ENCODE assay signal across 16 mouse cellular contexts in the genomic region with DNA sequence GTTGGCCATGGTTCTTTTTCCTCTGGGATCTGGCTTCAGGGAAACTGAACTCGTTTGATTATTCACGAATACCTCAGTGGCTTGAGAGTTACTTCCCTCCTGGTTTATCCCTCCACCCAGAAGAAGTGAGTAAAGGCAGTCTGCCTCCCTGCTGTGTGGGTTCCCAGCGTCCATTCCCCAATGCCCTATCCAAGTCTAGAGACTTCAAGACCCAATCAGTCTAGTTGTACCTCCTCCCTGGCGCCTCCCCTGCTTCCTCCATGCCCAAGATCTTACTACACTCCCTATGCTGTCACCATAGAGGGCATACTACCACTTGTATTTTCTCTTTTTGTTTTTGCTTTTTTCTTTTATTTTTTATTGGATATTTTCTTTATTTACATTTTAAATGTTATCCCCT.
DNase-seq lines count a peak whose midpoint lies in the region; ATAC-seq and TF ChIP-seq lines count a peak whose summit lies in the region.
"Had no signal": no experiment of that assay in that cellular context is flagged by ENCODE, and none has a peak within 500 bp of the region (broad histone marks: within the 10 kb centered on the region; RNA-seq: fewer than 3 reads in every experiment).

No protein-coding gene starts in this region.

- H3K9me3 ChIP-seq in heart, embryonic 10.5 days, result no peaks in the 10 kb centered on the region
- H3K9me3 ChIP-seq in kidney, embryonic 16.5 days (ENCODE audit: low read length), result no peaks in the 10 kb centered on the region
- H3K9me3 ChIP-seq: embryonic facial prominence, embryonic 12.5 days; limb, embryonic 15.5 days; midbrain, embryonic 13.5 days; neural tube, embryonic 15.5 days had no signal

- H3K27ac ChIP-seq in heart, embryonic 10.5 days, result peak overlapping the region; percentile 10; the same call in 1 of the 2 replicates
- H3K27ac ChIP-seq in kidney, embryonic 16.5 days (ENCODE audit: low read length), result peak overlapping the region; percentile 20; the same call in 1 of the 2 replicates
- H3K27ac ChIP-seq in spleen, adult 2 months (ENCODE audit: insufficient read depth, low read length), result peak overlapping the region; percentile 13; the same call in 1 of the 2 replicates
- H3K27ac ChIP-seq in thymus, adult 2 months (ENCODE audit: control insufficient read depth, insufficient read depth, low read length), result no peak overlapping the region
- H3K27ac ChIP-seq: embryonic facial prominence, embryonic 12.5 days; limb, embryonic 15.5 days; midbrain, embryonic 13.5 days; neural tube, embryonic 15.5 days had no signal

- no peak overlapping the region for H3K4me3 ChIP-seq in heart, embryonic 10.5 days
- H3K4me3 ChIP-seq in kidney, embryonic 16.5 days (ENCODE audit: low read length), result no peak overlapping the region
- no peak overlapping the region for H3K4me3 ChIP-seq in spleen, adult 2 months (ENCODE audit: extremely low read depth, insufficient read depth, insufficient read length)
- H3K4me3 ChIP-seq in thymus, adult 2 months (ENCODE audit: control insufficient read depth, insufficient read depth, low read length), result no peak overlapping the region
- H3K4me3 ChIP-seq: embryonic facial prominence, embryonic 12.5 days; limb, embryonic 15.5 days; midbrain, embryonic 13.5 days; myocyte; neural tube, embryonic 15.5 days had no signal

- H3K27me3 ChIP-seq in heart, embryonic 10.5 days (ENCODE audit: insufficient read depth, poor library complexity, severe bottlenecking), result no peaks in the 10 kb centered on the region
- H3K27me3 ChIP-seq in kidney, embryonic 16.5 days (ENCODE audit: insufficient read depth, low read length), result no peaks in the 10 kb centered on the region
- H3K27me3 ChIP-seq in spleen, adult 2 months (ENCODE audit: control insufficient read depth, insufficient read depth, low read length), result no peaks in the 10 kb centered on the region
- H3K27me3 ChIP-seq in thymus, adult 2 months (ENCODE audit: control insufficient read depth, insufficient read depth, low read length), result no peaks in the 10 kb centered on the region
- H3K27me3 ChIP-seq: embryonic facial prominence, embryonic 12.5 days; limb, embryonic 15.5 days; midbrain, embryonic 13.5 days; neural tube, embryonic 15.5 days had no signal

- no peak for TF ChIP-seq CTCF in spleen, adult 2 months (IDR thresholded peaks at IDR 0.05; ENCODE audit: extremely low read depth, insufficient read depth, insufficient read length, insufficient replicate concordance)
- no peak for TF ChIP-seq CTCF in thymus, adult 2 months (IDR thresholded peaks at IDR 0.05; ENCODE audit: borderline replicate concordance, control insufficient read depth, extremely low read depth, insufficient read depth, low read length, poor library complexity)

- no peak for DNase-seq in heart, embryonic 10.5 days (ENCODE audit: low spot score)
- DNase-seq in heart, adult 11 months, result no peak
- DNase-seq in kidney, postnatal 25 days, result no peak
- DNase-seq in spleen, adult 2 months (ENCODE audit: low read depth in 1 of 2, low spot score in 2 of 2), result no peak
- DNase-seq in spleen, adult 12 weeks (ENCODE audit: low spot score), result no peak
- DNase-seq in thymus, adult 2 months, result no peak
- DNase-seq: adrenal gland, postnatal 10 days; cerebellum, adult 18-20 months; cerebellum, postnatal 36 days; layer of hippocampus, postnatal 36 days had no signal

- H3K36me3 ChIP-seq in heart, embryonic 10.5 days, result 0 out of 2 replicates have a peak, but pooled peaks cover 8% of the 10 kb centered on the region
- no peaks in the 10 kb centered on the region for H3K36me3 ChIP-seq in kidney, embryonic 16.5 days (ENCODE audit: insufficient read depth, low read length)
- no peaks in the 10 kb centered on the region for H3K36me3 ChIP-seq in spleen, adult 2 months (ENCODE audit: control insufficient read depth, insufficient read depth, low read length)
- no peaks in the 10 kb centered on the region for H3K36me3 ChIP-seq in thymus, adult 2 months (ENCODE audit: control insufficient read depth, insufficient read depth, low read length)
- H3K36me3 ChIP-seq: embryonic facial prominence, embryonic 12.5 days; limb, embryonic 15.5 days; midbrain, embryonic 13.5 days; neural tube, embryonic 15.5 days had no signal

- ATAC-seq in kidney, embryonic 16.5 days (ENCODE audit: low FRiP score, low TSS enrichment), result no peak
- ATAC-seq: midbrain, embryonic 13.5 days had no signal

- H3K4me1 ChIP-seq in heart, embryonic 10.5 days, result peaks cover 17% of the 10 kb centered on the region
- no peaks in the 10 kb centered on the region for H3K4me1 ChIP-seq in kidney, embryonic 16.5 days (ENCODE audit: insufficient read depth, low read length)
- peaks cover 6% of the 10 kb centered on the region; the same call in 1 of the 2 replicates for H3K4me1 ChIP-seq in spleen, adult 2 months (ENCODE audit: control insufficient read depth, insufficient read depth, insufficient read length)
- peaks cover 7% of the 10 kb centered on the region for H3K4me1 ChIP-seq in thymus, adult 2 months (replicated peaks; ENCODE audit: control insufficient read depth, insufficient read depth, low read length)
- H3K4me1 ChIP-seq: embryonic facial prominence, embryonic 12.5 days; limb, embryonic 15.5 days; neural tube, embryonic 15.5 days had no signal

- no peak overlapping the region for H3K9ac ChIP-seq in kidney, embryonic 16.5 days (replicated peaks; ENCODE audit: low read length)
- H3K9ac ChIP-seq: embryonic facial prominence, embryonic 12.5 days; limb, embryonic 15.5 days; midbrain, embryonic 13.5 days; neural tube, embryonic 15.5 days had no signal

- WGBS in heart, embryonic 10.5 days, result 46% methylated on average over 4 of the region's 4 CpGs
- 65% methylated on average over 4 of the region's 4 CpGs for WGBS in kidney, embryonic 16.5 days
- WGBS in spleen, adult 2 months, result 59% methylated on average over 4 of the region's 4 CpGs
- WGBS in thymus, adult 2 months, result 57% methylated on average over 4 of the region's 4 CpGs

- H3K4me2 ChIP-seq in kidney, embryonic 16.5 days (replicated peaks; ENCODE audit: low read depth, low read length), result no peak overlapping the region
- H3K4me2 ChIP-seq: embryonic facial prominence, embryonic 12.5 days; limb, embryonic 15.5 days; midbrain, embryonic 13.5 days; neural tube, embryonic 15.5 days had no signal

- TF ChIP-seq POLR2A in spleen, adult 2 months (IDR thresholded peaks at IDR 0.05; ENCODE audit: low read depth, low read length), result no peak
- TF ChIP-seq POLR2A in thymus, adult 2 months (IDR thresholded peaks at IDR 0.05; ENCODE audit: control insufficient read depth, extremely low read depth, insufficient read depth, low read length, poor library complexity), result no peak
